Mouse (Mus musculus): ENCODE measurements at regions not wholly inside any gene's neighbourhood (a gene's known extent, or its start where the extent isn't known, plus 50 kb on each side); places are given as distances from the start of the nearest gene placed in this dataset.

DNA sequence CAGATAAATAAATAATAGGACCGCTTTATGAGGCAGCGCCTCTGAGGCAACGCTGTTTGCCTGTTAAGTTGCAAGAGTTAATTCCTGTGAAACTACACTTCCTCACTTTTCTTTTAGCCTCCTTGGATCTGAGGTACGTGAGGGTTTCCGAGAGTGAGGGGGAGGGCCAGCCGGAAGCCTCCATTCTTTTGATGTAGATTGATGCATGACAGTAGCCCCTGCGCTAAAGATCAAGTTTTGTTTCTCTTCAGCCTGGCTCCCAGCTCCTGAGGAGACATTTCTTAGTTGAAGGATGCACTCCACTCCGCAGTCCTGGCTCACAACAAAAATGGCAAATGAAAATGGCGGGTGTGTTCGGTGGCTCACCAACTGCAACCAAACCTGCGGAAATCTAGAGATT, 485.6 kb upstream of the Cited2 start:
- no peak overlapping the region for H3K4me3 ChIP-seq
- WGBS = 26% methylated on average over 11 of the region's 11 CpGs
- no peaks in the 10 kb centered on the region for H3K36me3 ChIP-seq
- H3K4me1 ChIP-seq (replicated peaks) = peaks cover 36% of the 10 kb centered on the region
- H3K27ac ChIP-seq = no peak overlapping the region
- H3K9me3 ChIP-seq = no peaks in the 10 kb centered on the region
- H3K27me3 ChIP-seq = no peaks in the 10 kb centered on the region
- no peak for ATAC-seq (ENCODE audit: low FRiP score)
- H3K9ac ChIP-seq = no peak overlapping the region
- H3K4me2 ChIP-seq = peak overlapping the region; percentile 41

DNA sequence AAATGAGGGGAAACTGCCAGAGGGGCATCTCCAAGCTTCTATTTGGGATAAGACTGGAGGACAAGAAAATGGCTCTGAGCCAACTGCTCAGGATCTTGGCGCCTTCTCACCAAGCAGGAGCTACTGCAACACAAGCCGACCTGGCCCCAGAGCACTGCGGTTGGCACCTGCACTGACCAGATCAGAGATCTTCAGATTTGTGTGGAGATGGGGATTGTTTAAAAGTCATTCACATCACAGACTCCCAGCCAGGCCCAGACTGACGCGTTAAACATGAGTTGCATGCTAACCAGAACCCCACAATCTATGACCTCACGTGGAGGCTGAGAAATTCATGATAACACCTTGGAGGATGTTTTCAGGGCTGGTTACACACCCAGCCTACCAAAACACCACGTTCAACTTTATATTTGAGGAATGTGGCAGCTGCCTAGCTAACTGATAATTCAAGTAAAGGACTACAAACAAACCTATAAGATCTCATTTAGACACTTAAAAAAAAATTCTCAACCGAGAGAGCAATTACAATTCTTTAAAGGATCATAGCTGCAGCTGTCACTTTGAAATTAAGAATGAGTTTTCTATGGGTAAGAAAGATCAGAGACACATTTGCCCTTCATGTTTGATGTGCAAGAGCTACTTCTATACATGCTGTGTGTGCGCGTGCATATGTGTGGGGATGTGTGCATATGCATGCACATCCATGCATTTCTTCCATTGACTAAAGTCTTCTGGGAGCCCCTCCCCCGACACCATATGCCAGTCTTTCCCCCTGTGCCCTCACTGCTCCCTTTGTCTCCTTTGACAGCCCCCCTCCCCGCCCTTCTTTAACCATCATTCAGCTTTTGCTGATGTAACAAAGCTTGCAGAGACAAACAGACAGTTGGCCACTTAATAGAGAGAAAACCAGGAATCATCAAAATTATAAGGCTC, 484.8 kb upstream of the Cited2 start:
- WGBS = 31% methylated on average over 12 of the region's 12 CpGs
- peak; percentile 86 for ATAC-seq (ENCODE audit: low FRiP score)
- H3K36me3 ChIP-seq = no peaks in the 10 kb centered on the region
- H3K9me3 ChIP-seq = no peaks in the 10 kb centered on the region
- no peak overlapping the region for H3K4me3 ChIP-seq
- peaks cover 36% of the 10 kb centered on the region for H3K4me1 ChIP-seq (replicated peaks)
- no peaks in the 10 kb centered on the region for H3K27me3 ChIP-seq
- H3K9ac ChIP-seq = no peak overlapping the region
- no peak overlapping the region for H3K4me2 ChIP-seq
- H3K27ac ChIP-seq = peak overlapping the region; percentile 31; the same call in 1 of the 2 replicates

DNA sequence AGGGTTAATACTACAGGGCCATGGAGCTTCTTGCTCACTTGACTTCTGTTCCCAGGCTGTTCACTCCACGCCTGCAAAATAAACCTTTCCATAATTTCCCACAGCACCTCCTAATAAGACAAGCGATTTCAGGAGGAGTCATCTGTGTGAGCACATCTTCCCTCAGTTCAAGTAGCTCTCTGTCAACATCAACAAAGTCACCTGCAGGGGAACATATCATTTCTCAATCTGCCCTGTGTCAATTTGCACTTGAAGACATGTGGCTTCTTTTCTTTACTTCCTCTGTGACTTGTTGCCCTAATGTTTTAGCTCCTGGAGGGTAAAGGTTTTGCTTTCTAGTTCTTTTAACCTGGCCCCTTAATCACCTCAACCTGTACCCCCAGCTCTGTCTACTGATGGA, 474.7 kb upstream of the Cited2 start:
- Histone ChIP-seq H3K27ac (no peak overlapping the region), H3K4me3 (no peak overlapping the region)
- 70% methylated on average over 2 of the region's 2 CpGs for WGBS

DNA sequence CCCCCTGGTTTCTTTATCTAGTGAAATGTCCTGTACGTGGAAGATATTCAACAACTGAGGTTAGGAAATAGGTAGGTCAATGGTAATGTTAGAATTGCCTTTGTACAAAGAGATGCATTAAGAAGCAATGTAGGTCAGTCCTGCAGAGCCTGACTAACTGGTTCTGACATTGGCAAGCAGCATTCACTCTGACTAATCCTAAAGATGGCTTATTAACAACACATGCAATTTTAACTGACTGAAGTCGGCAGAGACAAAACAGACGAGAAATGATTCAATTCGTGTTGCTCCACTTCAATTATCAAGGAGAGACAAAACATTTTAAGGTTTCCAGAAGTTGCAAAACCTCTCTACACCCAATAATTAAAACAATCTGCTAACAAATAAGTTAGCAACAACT, 470.0 kb upstream of the Cited2 start:
- ATAC-seq (ENCODE audit: low FRiP score) = no peak
- no peaks in the 10 kb centered on the region for H3K27me3 ChIP-seq

More for the DNA sequence above, 474.7 kb upstream of the Cited2 start:
- no peaks in the 10 kb centered on the region for H3K27me3 ChIP-seq
- H3K9ac ChIP-seq = no peak overlapping the region
- H3K9me3 ChIP-seq = no peaks in the 10 kb centered on the region
- H3K36me3 ChIP-seq = no peaks in the 10 kb centered on the region
- no peak overlapping the region for H3K4me2 ChIP-seq
- no peaks in the 10 kb centered on the region for H3K4me1 ChIP-seq (replicated peaks)
- ATAC-seq (ENCODE audit: low FRiP score) = no peak

DNA sequence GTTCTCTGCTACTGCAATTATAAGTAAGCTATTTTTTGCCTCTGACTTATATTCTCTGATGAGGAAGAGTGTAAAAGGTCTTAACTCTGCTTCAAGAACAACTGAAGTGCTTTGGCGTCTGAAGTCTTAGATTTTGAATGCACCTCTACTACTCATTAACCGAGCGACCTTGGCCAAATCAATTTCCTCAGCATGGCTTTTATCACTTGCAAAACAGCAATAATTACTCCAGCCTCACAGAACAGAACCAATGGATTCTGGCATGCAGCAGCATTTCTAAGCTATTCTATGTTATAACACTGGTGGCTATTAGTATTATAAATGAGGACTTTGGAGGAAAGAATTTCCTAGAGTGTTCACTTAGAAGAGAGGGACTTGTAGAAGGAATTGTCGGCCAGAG, 462.9 kb upstream of the Cited2 start:
- H3K9ac ChIP-seq = no peak overlapping the region
- no peaks in the 10 kb centered on the region for H3K4me1 ChIP-seq (replicated peaks)
- no peaks in the 10 kb centered on the region for H3K36me3 ChIP-seq
- ATAC-seq (ENCODE audit: low FRiP score) = no peak
- H3K4me2 ChIP-seq = no peak overlapping the region
- H3K9me3 ChIP-seq = no peaks in the 10 kb centered on the region
- no peak overlapping the region for H3K27ac ChIP-seq
- H3K27me3 ChIP-seq = no peaks in the 10 kb centered on the region
- WGBS = 66% methylated on average over 4 of the region's 4 CpGs
- H3K4me3 ChIP-seq = no peak overlapping the region

More for the DNA sequence above, 470.0 kb upstream of the Cited2 start:
- H3K36me3 ChIP-seq = no peaks in the 10 kb centered on the region
- no peak overlapping the region for H3K27ac ChIP-seq
- H3K4me1 ChIP-seq (replicated peaks) = no peaks in the 10 kb centered on the region
- no peak overlapping the region for H3K9ac ChIP-seq
- H3K4me3 ChIP-seq = no peak overlapping the region
- 70% methylated on average over 4 of the region's 4 CpGs for WGBS
- H3K4me2 ChIP-seq = no peak overlapping the region
- H3K9me3 ChIP-seq = no peaks in the 10 kb centered on the region

DNA sequence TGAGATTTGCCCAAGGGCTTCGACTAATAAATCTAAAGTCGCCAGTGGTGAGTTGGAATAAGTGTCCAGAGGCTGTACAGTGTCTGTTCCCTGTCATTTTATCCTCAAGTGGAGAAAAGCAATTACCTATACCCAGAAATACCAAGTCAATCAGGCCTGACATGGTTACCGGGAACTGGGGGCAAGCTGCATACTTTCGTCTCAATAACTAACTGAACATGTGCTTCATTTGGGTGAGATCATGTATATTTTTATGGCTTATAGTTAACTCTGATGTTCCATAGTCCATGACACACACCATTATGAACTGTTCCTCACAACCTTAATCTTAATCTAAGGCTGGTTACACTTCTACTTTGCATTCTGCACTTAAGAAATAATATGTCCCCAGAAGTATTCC, 462.4 kb upstream of the Cited2 start:
- Histone ChIP-seq H3K4me1 (replicated peaks) (no peaks in the 10 kb centered on the region), H3K27me3 (no peaks in the 10 kb centered on the region), H3K9ac (no peak overlapping the region), H3K27ac (no peak overlapping the region; the same call in 1 of the 2 replicates), H3K9me3 (no peaks in the 10 kb centered on the region), H3K36me3 (no peaks in the 10 kb centered on the region), H3K4me3 (no peak overlapping the region), H3K4me2 (no peak overlapping the region)
- ATAC-seq (ENCODE audit: low FRiP score) = no peak
- 71% methylated on average over 4 of the region's 4 CpGs for WGBS

DNA sequence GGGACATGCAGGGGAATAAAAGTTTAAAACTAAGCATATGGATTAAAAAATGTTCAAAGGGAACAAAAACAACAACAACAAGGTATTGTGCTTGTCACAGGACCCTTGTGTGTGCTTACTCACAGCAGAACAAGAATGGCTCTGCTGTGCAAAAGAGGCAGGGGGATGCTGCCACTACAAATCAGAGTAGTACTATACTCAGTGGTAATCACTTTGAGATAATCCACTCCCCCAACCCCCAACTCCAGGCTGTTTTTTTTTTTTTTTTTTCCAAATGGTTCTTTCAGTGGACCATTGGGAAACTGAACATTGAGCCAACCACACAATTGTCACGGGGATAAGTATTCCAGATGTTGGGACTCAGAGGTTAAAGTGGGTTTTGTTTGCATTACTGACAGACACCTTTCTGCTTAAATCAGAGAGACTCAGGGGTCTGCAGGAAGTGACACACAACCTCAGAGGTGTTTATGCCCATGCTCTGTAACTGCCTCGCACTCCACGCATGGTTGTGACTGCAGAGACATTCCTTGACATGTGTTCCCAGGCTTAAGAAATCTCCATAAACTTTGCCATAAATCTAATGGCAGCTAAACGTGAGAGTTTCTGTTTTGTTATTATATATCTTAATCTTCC, 461.7 kb upstream of the Cited2 start:
- no peak overlapping the region for H3K9ac ChIP-seq
- H3K4me1 ChIP-seq (replicated peaks) = no peaks in the 10 kb centered on the region
- no peaks in the 10 kb centered on the region for H3K36me3 ChIP-seq
- no peak overlapping the region for H3K4me2 ChIP-seq
- H3K4me3 ChIP-seq = no peak overlapping the region
- no peak overlapping the region for H3K27ac ChIP-seq
- no peaks in the 10 kb centered on the region for H3K27me3 ChIP-seq
- no peak for ATAC-seq (ENCODE audit: low FRiP score)
- WGBS = 77% methylated on average over 4 of the region's 4 CpGs
- H3K9me3 ChIP-seq = no peaks in the 10 kb centered on the region

DNA sequence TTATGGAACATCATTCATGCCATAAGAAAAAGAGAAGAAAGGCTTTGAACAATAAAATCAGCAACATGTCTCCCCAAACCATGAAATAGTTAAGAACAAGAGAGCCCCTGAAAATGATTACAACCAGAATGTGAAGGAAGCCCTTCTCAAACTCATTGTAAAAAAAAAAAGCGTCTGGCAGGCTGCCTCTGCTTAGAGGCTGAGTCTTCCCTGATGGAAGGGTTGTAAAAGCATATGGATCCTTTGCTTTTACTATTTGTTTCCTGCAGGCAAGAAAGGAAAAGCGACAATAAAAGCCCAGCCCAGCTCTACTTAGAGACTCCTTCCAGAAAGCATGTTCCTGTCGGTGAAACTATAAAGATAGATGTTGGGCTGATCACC, 461.2 kb upstream of the Cited2 start:
- Histone ChIP-seq H3K27me3 (no peaks in the 10 kb centered on the region), H3K9ac (no peak overlapping the region), H3K4me2 (no peak overlapping the region), H3K9me3 (no peaks in the 10 kb centered on the region), H3K36me3 (no peaks in the 10 kb centered on the region), H3K4me3 (no peak overlapping the region), H3K4me1 (replicated peaks) (no peaks in the 10 kb centered on the region), H3K27ac (no peak overlapping the region)
- ATAC-seq (ENCODE audit: low FRiP score) = no peak
- WGBS = 58% methylated on average over 3 of the region's 3 CpGs

DNA sequence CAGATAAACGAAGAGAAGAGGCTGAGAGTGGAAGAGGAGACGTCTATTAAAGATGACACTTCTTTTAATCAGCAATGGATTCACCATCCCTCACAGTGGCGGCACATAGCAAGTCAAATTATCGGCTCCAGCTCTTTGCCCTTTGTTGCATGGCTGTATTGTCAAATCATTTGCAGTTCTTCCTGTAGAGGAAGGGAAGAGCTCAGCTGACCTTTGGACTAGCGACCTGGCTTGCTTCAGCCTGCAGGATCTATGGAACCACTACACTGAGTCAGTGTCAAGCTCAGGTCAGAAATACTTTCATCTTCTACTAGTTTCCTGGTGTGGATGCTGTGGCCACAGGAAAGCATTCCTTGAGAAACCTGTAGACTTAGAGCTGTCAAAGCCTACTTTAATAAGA, 450.4 kb upstream of the Cited2 start:
- Histone ChIP-seq H3K27me3 (no peaks in the 10 kb centered on the region), H3K9me3 (0 out of 2 replicates have a peak, but pooled peaks cover 4% of the 10 kb centered on the region), H3K4me3 (no peak overlapping the region), H3K4me2 (no peak overlapping the region), H3K9ac (no peak overlapping the region), H3K4me1 (replicated peaks) (no peaks in the 10 kb centered on the region), H3K27ac (no peak overlapping the region), H3K36me3 (no peaks in the 10 kb centered on the region)
- no peak for ATAC-seq (ENCODE audit: low FRiP score)
- WGBS = 86% methylated on average over 5 of the region's 5 CpGs

DNA sequence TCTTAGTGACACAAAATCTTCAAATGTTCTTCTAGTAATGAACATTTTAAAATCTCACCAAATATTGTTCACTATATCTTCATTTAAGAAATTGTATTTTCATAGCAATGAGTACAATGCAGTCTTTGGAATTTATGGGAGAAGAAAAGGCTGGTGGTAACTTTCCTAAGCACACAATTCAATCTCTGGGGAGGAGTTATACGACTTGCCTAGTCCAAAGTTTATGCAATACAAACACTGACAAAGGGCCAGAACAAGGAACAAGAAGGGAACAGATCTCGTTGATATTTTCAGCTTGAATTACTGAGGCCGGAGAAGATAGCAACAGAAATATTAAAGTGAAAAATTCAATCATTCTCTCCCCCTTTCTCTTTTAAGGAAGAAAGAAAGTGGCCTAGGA, 449.2 kb upstream of the Cited2 start:
- Histone ChIP-seq H3K4me1 (replicated peaks) (no peaks in the 10 kb centered on the region), H3K4me3 (no peak overlapping the region), H3K9ac (no peak overlapping the region), H3K36me3 (no peaks in the 10 kb centered on the region), H3K27ac (no peak overlapping the region), H3K4me2 (no peak overlapping the region), H3K27me3 (no peaks in the 10 kb centered on the region), H3K9me3 (0 out of 2 replicates have a peak, but pooled peaks cover 4% of the 10 kb centered on the region)
- 90% methylated on average over 3 of the region's 3 CpGs for WGBS
- no peak for ATAC-seq (ENCODE audit: low FRiP score)

DNA sequence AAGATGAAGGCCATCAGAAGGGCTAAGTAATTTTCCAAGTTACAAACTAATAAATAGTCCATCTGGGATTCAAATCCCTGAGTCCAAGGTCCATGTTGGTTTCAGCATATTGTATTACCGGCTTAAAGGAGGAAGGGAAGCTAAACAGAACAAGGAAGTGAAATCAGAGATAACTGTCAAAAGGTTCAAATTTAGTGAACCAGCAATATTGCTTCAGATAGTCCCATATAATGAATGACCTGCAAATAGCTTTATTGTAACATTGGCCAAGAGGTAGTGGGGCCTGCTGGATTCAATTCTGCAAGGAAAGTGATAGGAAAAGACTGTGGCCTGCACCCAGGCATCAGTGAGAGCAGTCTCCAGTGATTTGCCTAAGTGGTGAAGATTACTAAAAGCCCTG, 447.8 kb upstream of the Cited2 start:
- H3K9me3 ChIP-seq = 0 out of 2 replicates have a peak, but pooled peaks cover 4% of the 10 kb centered on the region
- no peak overlapping the region for H3K27ac ChIP-seq
- no peaks in the 10 kb centered on the region for H3K27me3 ChIP-seq
- H3K36me3 ChIP-seq = no peaks in the 10 kb centered on the region
- no peaks in the 10 kb centered on the region for H3K4me1 ChIP-seq (replicated peaks)
- no peak for ATAC-seq (ENCODE audit: low FRiP score)
- H3K4me3 ChIP-seq = no peak overlapping the region
- H3K9ac ChIP-seq = no peak overlapping the region
- WGBS = 89% methylated on average over 1 of the region's 1 CpGs
- H3K4me2 ChIP-seq = no peak overlapping the region

DNA sequence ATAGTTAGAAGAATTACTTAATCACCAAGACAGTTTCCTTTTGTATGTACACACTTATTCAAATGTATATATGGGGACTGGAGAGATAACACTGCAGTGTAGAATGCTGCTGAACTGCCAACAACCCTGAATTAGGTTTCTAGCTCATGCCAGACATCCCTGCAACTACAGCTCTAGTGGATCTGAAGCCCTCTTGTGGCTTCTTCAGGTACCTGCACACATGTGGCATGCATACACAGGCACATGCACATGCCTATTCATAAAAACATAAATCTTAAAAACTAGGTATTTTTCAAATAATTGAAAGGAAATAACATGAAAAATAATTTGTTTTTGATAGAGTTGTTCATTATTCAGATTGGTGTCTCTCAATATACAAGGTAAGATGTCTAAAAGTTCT, 445.1 kb upstream of the Cited2 start:
- no peak for ATAC-seq (ENCODE audit: low FRiP score)
- Histone ChIP-seq H3K36me3 (no peaks in the 10 kb centered on the region), H3K27ac (no peak overlapping the region)

DNA sequence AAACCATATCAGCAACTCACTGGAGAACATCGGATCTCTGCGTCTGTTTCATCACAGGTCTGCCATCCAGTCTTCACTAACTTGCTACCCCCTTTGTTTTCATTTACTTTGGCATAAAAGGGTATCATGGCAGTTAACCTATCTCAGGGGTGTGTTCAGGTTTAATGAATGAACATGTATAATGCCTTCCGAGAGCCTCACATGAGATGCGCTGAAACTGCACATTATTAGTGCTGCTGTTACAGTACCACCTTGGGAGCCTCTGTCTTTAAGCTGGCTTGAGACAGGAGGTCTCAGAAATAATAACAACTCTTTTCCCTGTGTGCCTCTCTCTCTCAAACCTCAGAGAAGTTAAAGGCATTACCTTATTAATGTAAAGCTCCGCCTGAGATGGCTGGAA, 438.2 kb upstream of the Cited2 start:
- Histone ChIP-seq H3K4me3 (no peak overlapping the region), H3K27me3 (no peaks in the 10 kb centered on the region), H3K4me2 (no peak overlapping the region), H3K27ac (no peak overlapping the region), H3K9ac (no peak overlapping the region), H3K36me3 (no peaks in the 10 kb centered on the region), H3K9me3 (no peaks in the 10 kb centered on the region), H3K4me1 (replicated peaks) (0 out of 2 replicates have a peak, but pooled peaks cover 3% of the 10 kb centered on the region)
- WGBS = 83% methylated on average over 5 of the region's 5 CpGs
- ATAC-seq (ENCODE audit: low FRiP score) = no peak

More for the DNA sequence above, 445.1 kb upstream of the Cited2 start:
- Histone ChIP-seq H3K4me2 (no peak overlapping the region), H3K27me3 (no peaks in the 10 kb centered on the region), H3K9ac (no peak overlapping the region), H3K4me1 (replicated peaks) (no peaks in the 10 kb centered on the region), H3K4me3 (no peak overlapping the region), H3K9me3 (0 out of 2 replicates have a peak, but pooled peaks cover 3% of the 10 kb centered on the region)

All from hindbrain, embryonic 13.5 days (tissue).